Mouse (Mus musculus) MEL (cell line): Measurements from ENCODE around the gene Mtor. TPM values are rescaled to one million over a fixed set of nuclear protein-coding genes. Genes with fewer than 3 reads are reported as not detected.
A peak's percentile ranks its signal among the peaks of the same experiment; 100 is the strongest.

ENCODE experiments used
- DNase-seq: peaks from one replicate; pipeline ENCODE4 v3.0.0; 2011; ENCODE audit warnings: low read depth, low spot score
- H3K27ac ChIP-seq: 2 replicates; pipeline ENCODE4 v1.5.1; 2012; ENCODE audit warnings: low read depth, mild to moderate bottlenecking, control low read depth, low read length, moderate library complexity; ENCODE audit not compliant: control insufficient read depth
- H3K27me3 ChIP-seq, 2 experiments: fragments of 150-350 bp in 1 of 2; sonication (generic) in 1 of 2; 2 replicates each; pipeline ENCODE4 v1.6.1; 2012; ENCODE audit warnings: low read length in 2 of 2, mild to moderate bottlenecking in 2 of 2, improper control_type of control experiment in 1 of 2, moderate library complexity in 1 of 2; ENCODE audit not compliant: insufficient read depth in 2 of 2, control insufficient read depth in 1 of 2
- H3K36me3 ChIP-seq, 2 experiments: 2 replicates each; pipeline ENCODE4 v1.6.1; 2012 to 2014; ENCODE audit warnings: low read length in 2 of 2, improper control_type of control experiment in 1 of 2, inconsistent platforms in 1 of 2, mild to moderate bottlenecking in 1 of 2; ENCODE audit not compliant: insufficient read depth in 2 of 2, control insufficient read depth in 1 of 2
- H3K4me1 ChIP-seq, 2 experiments: fragments of 150-350 bp in 1 of 2; sonication (generic) in 1 of 2; 2 replicates each; pipeline ENCODE4 v1.6.1; 2012; ENCODE audit warnings: low read length in 2 of 2, improper control_type of control experiment in 1 of 2, mild to moderate bottlenecking in 1 of 2; ENCODE audit not compliant: insufficient read depth in 2 of 2, control insufficient read depth in 1 of 2
- H3K4me3 ChIP-seq, 2 experiments: fragments of 150-350 bp in 1 of 2; sonication (generic) in 1 of 2; 2 replicates each; pipeline ENCODE4 v1.5.1; 2012; ENCODE audit warnings: low read depth in 2 of 2, low read length in 2 of 2, mild to moderate bottlenecking in 2 of 2, moderate library complexity in 2 of 2, control low read depth in 1 of 2, improper control_type of control experiment in 1 of 2; ENCODE audit not compliant: control insufficient read depth in 1 of 2, insufficient read depth in 1 of 2
- H3K79me2 ChIP-seq: 2 replicates; pipeline ENCODE4 v1.6.1; 2012; ENCODE audit warnings: mild to moderate bottlenecking, low read length, moderate library complexity; ENCODE audit not compliant: control insufficient read depth, poor library complexity, insufficient read depth
- H3K9ac ChIP-seq: 2 replicates; pipeline ENCODE4 v1.6.1; 2012; ENCODE audit warnings: low read depth, mild to moderate bottlenecking, control low read depth, low read length, moderate library complexity; ENCODE audit not compliant: control insufficient read depth, poor library complexity, severe bottlenecking
- H3K9me3 ChIP-seq: fragments of 150-350 bp; sonication (generic); replicated peaks from 2 replicates; pipeline ENCODE4 v1.6.1; 2012; ENCODE audit warnings: mild to moderate bottlenecking, low read length, improper control_type of control experiment, moderate library complexity; ENCODE audit not compliant: insufficient read depth
- BHLHE40 ChIP-seq: IDR thresholded peaks from 2 replicates; pipeline ENCODE4 v1.6.1; 2012; ENCODE audit warnings: low read depth, mild to moderate bottlenecking, inconsistent platforms, low read length, improper control_type of control experiment, borderline replicate concordance
- CHD1 ChIP-seq: IDR thresholded peaks from 2 replicates; pipeline ENCODE4 v1.6.1; 2012; ENCODE audit warnings: low read depth, mild to moderate bottlenecking, inconsistent platforms, low read length, improper control_type of control experiment
- CHD2 ChIP-seq: IDR thresholded peaks from 2 replicates; pipeline ENCODE4 v1.6.1; 2011; ENCODE audit warnings: low read length, improper control_type of control experiment
- CTCF ChIP-seq, 3 experiments: IDR thresholded peaks in 2 of 3; conservative IDR thresholded peaks in 1 of 3; 2 replicates each; pipeline ENCODE4 v1.5.1; 2011 to 2012; ENCODE audit warnings: low read length in 3 of 3, low read depth in 2 of 3, mild to moderate bottlenecking in 2 of 3, improper control_type of control experiment in 1 of 3, inconsistent platforms in 1 of 3, mixed read lengths in 1 of 3, moderate library complexity in 1 of 3; ENCODE audit not compliant: control insufficient read depth in 1 of 3, insufficient read depth in 1 of 3, poor library complexity in 1 of 3, severe bottlenecking in 1 of 3
- ELF1 ChIP-seq: IDR thresholded peaks from 2 replicates; pipeline ENCODE4 v1.6.1; 2014; ENCODE audit warnings: low read depth, mild to moderate bottlenecking, inconsistent platforms, low read length, improper control_type of control experiment, moderate library complexity
- EP300 ChIP-seq, 2 experiments: IDR thresholded peaks; 2 replicates each; pipeline ENCODE4 v1.6.1; 2011; ENCODE audit warnings: improper control_type of control experiment in 2 of 2, low read length in 2 of 2, low read depth in 1 of 2, mild to moderate bottlenecking in 1 of 2
- ETS1 ChIP-seq: IDR thresholded peaks from 2 replicates; pipeline ENCODE4 v1.6.1; 2012; ENCODE audit warnings: low read depth, mild to moderate bottlenecking, inconsistent platforms, low read length, improper control_type of control experiment, moderate library complexity
- GABPA ChIP-seq: IDR thresholded peaks from 2 replicates; pipeline ENCODE4 v1.6.1; 2012; ENCODE audit warnings: low read depth, mild to moderate bottlenecking, inconsistent platforms, low read length, improper control_type of control experiment, moderate library complexity
- GATA1 ChIP-seq: IDR thresholded peaks from 2 replicates; pipeline ENCODE4 v1.6.1; 2011; ENCODE audit warnings: low read depth, low read length, improper control_type of control experiment
- HCFC1 ChIP-seq: IDR thresholded peaks from 2 replicates; pipeline ENCODE4 v1.6.1; 2012; ENCODE audit warnings: low read depth, mild to moderate bottlenecking, inconsistent platforms, low read length, improper control_type of control experiment, moderate library complexity
- JUND ChIP-seq: IDR thresholded peaks from 2 replicates; pipeline ENCODE4 v1.6.1; 2011; ENCODE audit warnings: low read depth, mild to moderate bottlenecking, improper control_type of control experiment, low read length
- KAT2A ChIP-seq: conservative IDR thresholded peaks from 2 replicates; pipeline ENCODE4 v1.6.1; 2012; ENCODE audit warnings: low read depth, low read length, improper control_type of control experiment, inconsistent platforms
- MAFK ChIP-seq: IDR thresholded peaks from 2 replicates; pipeline ENCODE4 v1.6.1; 2011; ENCODE audit warnings: low read depth, mild to moderate bottlenecking, low read length, improper control_type of control experiment, borderline replicate concordance
- MAX ChIP-seq: IDR thresholded peaks from 2 replicates; pipeline ENCODE4 v1.6.1; 2011; ENCODE audit warnings: low read length, improper control_type of control experiment
- MAZ ChIP-seq: IDR thresholded peaks from 2 replicates; pipeline ENCODE4 v1.6.1; 2012; ENCODE audit warnings: low read depth, mild to moderate bottlenecking, inconsistent platforms, low read length, improper control_type of control experiment
- MEF2A ChIP-seq: IDR thresholded peaks from 2 replicates; pipeline ENCODE4 v1.6.1; 2014; ENCODE audit warnings: low read depth, mild to moderate bottlenecking, inconsistent platforms, low read length, improper control_type of control experiment; ENCODE audit not compliant: poor library complexity, insufficient replicate concordance, severe bottlenecking; ENCODE audit errors: extremely low read depth
- MXI1 ChIP-seq: IDR thresholded peaks from 2 replicates; pipeline ENCODE4 v1.6.1; 2011; ENCODE audit warnings: mild to moderate bottlenecking, low read depth, low read length, improper control_type of control experiment
- MYB ChIP-seq: IDR thresholded peaks from 2 replicates; pipeline ENCODE4 v1.6.1; 2011; ENCODE audit warnings: mild to moderate bottlenecking, low read depth, low read length, improper control_type of control experiment
- MYC ChIP-seq: IDR thresholded peaks from 2 replicates; pipeline ENCODE4 v1.6.1; 2011; ENCODE audit warnings: low read depth, mild to moderate bottlenecking, low read length, improper control_type of control experiment, moderate library complexity
- NELFE ChIP-seq: IDR thresholded peaks from 2 replicates; pipeline ENCODE4 v1.6.1; 2011; ENCODE audit warnings: low read depth, low read length, improper control_type of control experiment
- NRF1 ChIP-seq: IDR thresholded peaks from 2 replicates; pipeline ENCODE4 v1.6.1; 2014; ENCODE audit warnings: low read depth, mild to moderate bottlenecking, inconsistent platforms, low read length, improper control_type of control experiment, moderate library complexity; ENCODE audit not compliant: poor library complexity, insufficient read depth, severe bottlenecking
- POLR2A ChIP-seq, 2 experiments: IDR thresholded peaks; 2 replicates each; pipeline ENCODE4 v1.6.1; 2011 to 2012; ENCODE audit warnings: low read length in 2 of 2, mild to moderate bottlenecking in 2 of 2, control low read depth in 1 of 2, improper control_type of control experiment in 1 of 2, low read depth in 1 of 2, moderate library complexity in 1 of 2; ENCODE audit not compliant: control insufficient read depth in 1 of 2, insufficient read depth in 1 of 2, poor library complexity in 1 of 2
- POLR2AphosphoS2 ChIP-seq: IDR thresholded peaks from 2 replicates; pipeline ENCODE4 v1.6.1; 2011; ENCODE audit warnings: low read length, improper control_type of control experiment
- POLR2AphosphoS5 ChIP-seq: IDR thresholded peaks from 2 replicates; pipeline ENCODE4 v1.6.1; 2012; ENCODE audit warnings: low read depth, borderline replicate concordance, mild to moderate bottlenecking, inconsistent platforms, low read length, moderate library complexity, mixed read lengths
- RAD21 ChIP-seq: IDR thresholded peaks from 2 replicates; pipeline ENCODE4 v1.6.1; 2011; ENCODE audit warnings: mild to moderate bottlenecking, low read depth, low read length, improper control_type of control experiment
- SIN3A ChIP-seq: IDR thresholded peaks from 2 replicates; pipeline ENCODE4 v1.6.1; 2012; ENCODE audit warnings: low read length, improper control_type of control experiment, inconsistent platforms
- SMC3 ChIP-seq: IDR thresholded peaks from 2 replicates; pipeline ENCODE4 v1.6.1; 2011; ENCODE audit warnings: low read depth, low read length, improper control_type of control experiment
- TAL1 ChIP-seq: IDR thresholded peaks from 2 replicates; pipeline ENCODE4 v1.6.1; 2012; ENCODE audit warnings: mild to moderate bottlenecking, inconsistent platforms, low read length, moderate library complexity, mixed read lengths
- TBP ChIP-seq: IDR thresholded peaks from 2 replicates; pipeline ENCODE4 v1.8.0; 2011; ENCODE audit warnings: low read depth, low read length, improper control_type of control experiment
- TCF12 ChIP-seq: IDR thresholded peaks from 2 replicates; pipeline ENCODE4 v1.6.1; 2014; ENCODE audit warnings: low read depth, mild to moderate bottlenecking, inconsistent platforms, low read length, improper control_type of control experiment, moderate library complexity
- USF1 ChIP-seq: IDR thresholded peaks from 2 replicates; pipeline ENCODE4 v1.6.1; 2014; ENCODE audit warnings: low read depth, mild to moderate bottlenecking, inconsistent platforms, low read length, improper control_type of control experiment, moderate library complexity
- USF2 ChIP-seq, 2 experiments: IDR thresholded peaks; 2 replicates each; pipeline ENCODE4 v1.6.1; 2011 to 2012; ENCODE audit warnings: improper control_type of control experiment in 2 of 2, low read length in 2 of 2, borderline replicate concordance in 1 of 2, inconsistent platforms in 1 of 2, low read depth in 1 of 2, mild to moderate bottlenecking in 1 of 2; ENCODE audit not compliant: insufficient read depth in 1 of 2
- ZC3H11A ChIP-seq: IDR thresholded peaks from 2 replicates; pipeline ENCODE4 v1.6.1; 2012; ENCODE audit warnings: low read depth, mild to moderate bottlenecking, inconsistent platforms, low read length, improper control_type of control experiment
- ZKSCAN1 ChIP-seq: IDR thresholded peaks from 2 replicates; pipeline ENCODE4 v1.6.1; 2012; ENCODE audit warnings: low read depth, mild to moderate bottlenecking, inconsistent platforms, low read length, improper control_type of control experiment, moderate library complexity
- ZMIZ1 ChIP-seq: IDR thresholded peaks from 2 replicates; pipeline ENCODE4 v1.6.1; 2012; ENCODE audit warnings: low read depth, mild to moderate bottlenecking, inconsistent platforms, low read length, improper control_type of control experiment, moderate library complexity
- ZNF384 ChIP-seq: IDR thresholded peaks from 2 replicates; pipeline ENCODE4 v1.6.1; 2012; ENCODE audit warnings: low read depth, mild to moderate bottlenecking, inconsistent platforms, low read length, improper control_type of control experiment
- polyA plus RNA-seq, 2 experiments: library from polyadenylated mRNA; stranded (reverse) in 1 of 2; unstranded in 1 of 2; fragments of >175 nt in 1 of 2; fragments of >200 nt in 1 of 2; gene quantifications; 2 replicates each; pipeline versions ENCODE4 v1.2.1 to v1.2.4; 2012; ENCODE audit warnings: low replicate concordance in 2 of 2, low read depth in 1 of 2; ENCODE audit not compliant: insufficient read length in 2 of 2, insufficient read depth in 1 of 2, missing spikeins in 1 of 2
- total RNA-seq: library from RNA; depleted of rRNA; stranded (reverse); fragments of 300-350 nt; gene quantifications from 2 replicates; pipeline ENCODE4 v1.2.3, GENCODE M21; 2012; rRNA removed

The Mtor gene
- 23.0 and 23.9 TPM in 2 replicates for total RNA-seq
- polyA plus RNA-seq: 10 to 100 TPM in 1 of 2 experiments, not detected in 1; 35.2 TPM

- H3K4me3 ChIP-seq: peak within 1 kb of the TSS; percentile 93 to 94
- H3K9me3 ChIP-seq: no peaks in the 10 kb centered on the region
- H3K27ac ChIP-seq: peak within 1 kb of the TSS; percentile 87
- peaks cover 3 to 12% of the 10 kb centered on the region in 2 experiments; a peak in 3 of 4 replicates for H3K4me1 ChIP-seq
- H3K36me3 ChIP-seq: peaks cover 0 to 8% of the 10 kb centered on the region in 2 experiments; a peak in 3 of 4 replicates
- H3K27me3 ChIP-seq: no peaks in the 10 kb centered on the region
- H3K9ac ChIP-seq: peak within 1 kb of the TSS; percentile 85
- H3K79me2 ChIP-seq: peaks cover 27% of the 10 kb centered on the region
- peak; percentile 99 for DNase-seq
- TF ChIP-seq MXI1 (peak; percentile 97), SIN3A (peak; percentile 87), TCF12 (peak; percentile 45), RAD21 (no peak), NRF1 (0 out of 2 replicates have a peak, but pooled peaks have one; percentile 10), NELFE (peak; percentile 78), CHD2 (peak; percentile 81), KAT2A (peak; percentile 73; the same call in 1 of the 2 replicates), TAL1 (no peak), ZNF384 (no peak), POLR2AphosphoS2 (peak; percentile 63; the same call in 1 of the 2 replicates), ETS1 (no peak), MYB (no peak), ZC3H11A (no peak), ZKSCAN1 (no peak), ZMIZ1 (0 out of 2 replicates have a peak, but pooled peaks have one; percentile 31), ELF1 (0 out of 2 replicates have a peak, but pooled peaks have one; percentile 63), GABPA (peak; percentile 11; the same call in 1 of the 2 replicates), BHLHE40 (no peak), MAFK (no peak), USF2 (IDR thresholded peaks at IDR 0.05; ENCODE audit: borderline replicate concordance in 1 of 2, insufficient read depth in 1 of 2, low read depth in 1 of 2, low read length in 2 of 2) (no peak), SMC3 (no peak), JUND (no peak), USF1 (no peak), GATA1 (no peak), MYC (peak; percentile 95), POLR2A (IDR thresholded peaks at IDR 0.05; ENCODE audit: control insufficient read depth in 1 of 2, insufficient read depth in 1 of 2, low read depth in 1 of 2, low read length in 2 of 2, poor library complexity in 1 of 2) (peak; percentile 79 to 89; a peak in 3 of 4 replicates), MAX (peak; percentile 86), MAZ (no peak), EP300 (IDR thresholded peaks at IDR 0.05; ENCODE audit: low read depth in 1 of 2, low read length in 2 of 2) (no peak), MEF2A (no peak), CTCF (IDR thresholded peaks at IDR 0.05 in 2 of 3, conservative IDR thresholded peaks at IDR 0.05 in 1 of 3; ENCODE audit: control insufficient read depth in 1 of 3, insufficient read depth in 1 of 3, low read depth in 2 of 3, low read length in 3 of 3, poor library complexity in 1 of 3, severe bottlenecking in 1 of 3) (no peak), TBP (peak; percentile 80; the same call in 1 of the 2 replicates), HCFC1 (peak; percentile 93), POLR2AphosphoS5 (no peak), CHD1 (no peak)
These were observed at the start of gene Mtor for GRCm38 (mm10) chr4:148448179-148448852. Gene Mtor, plus strand, starts transcription at chr4:148448611.
